Mouse (Mus musculus): ENCODE measurements at regions not wholly inside any gene's neighbourhood (a gene's known extent, or its start where the extent isn't known, plus 50 kb on each side); places are given as distances from the start of the nearest gene placed in this dataset.

GRCm38 (mm10) chr13:83112741-83113140, 391.1 kb upstream of the Mef2c start:
- no peak for DNase-seq

DNA sequence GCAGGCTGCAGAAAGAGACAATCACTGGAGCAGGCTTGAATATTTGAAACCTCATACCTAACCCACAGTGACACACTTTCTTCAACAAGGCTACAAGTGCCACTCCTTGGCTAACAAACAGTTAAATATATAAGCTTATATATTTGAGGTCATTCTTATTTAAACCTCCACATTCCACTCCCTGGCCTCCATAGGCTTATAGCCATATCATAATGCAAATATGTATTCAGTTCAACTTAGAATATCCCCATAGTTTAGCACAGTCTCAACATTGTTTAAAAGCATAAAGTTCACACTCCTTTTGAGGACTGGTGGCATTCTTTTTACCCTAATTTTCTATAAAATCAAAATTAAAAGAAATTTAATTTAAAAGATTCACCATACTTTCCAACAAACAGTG, 390.0 kb upstream of the Mef2c start:
- no peak for DNase-seq

GRCm38 (mm10) chr13:83114401-83114800, 389.4 kb upstream of the Mef2c start:
- DNase-seq, result no peak

DNA sequence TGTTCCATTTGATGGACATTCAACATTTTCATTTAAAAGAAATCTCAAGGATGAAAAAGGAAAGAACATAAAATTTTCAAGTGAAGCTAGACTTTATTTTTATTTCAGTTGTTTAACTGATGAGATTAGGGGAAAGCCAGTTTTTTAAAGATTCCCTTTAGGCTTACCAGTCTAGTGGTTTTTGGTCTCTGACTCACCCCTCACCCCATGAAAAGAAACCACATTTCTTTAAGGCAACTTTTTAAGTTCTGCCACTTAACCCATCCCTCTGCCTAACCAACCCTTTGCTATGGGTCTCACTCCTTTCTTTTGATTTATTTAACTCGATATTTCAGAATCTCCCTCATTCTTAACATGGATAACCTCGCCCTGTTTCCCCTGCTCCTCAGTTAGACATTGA, 388.1 kb upstream of the Mef2c start:
- no peak for DNase-seq

GRCm38 (mm10) chr13:83120343-83120742, 383.5 kb upstream of the Mef2c start:
- DNase-seq, result no peak

DNA sequence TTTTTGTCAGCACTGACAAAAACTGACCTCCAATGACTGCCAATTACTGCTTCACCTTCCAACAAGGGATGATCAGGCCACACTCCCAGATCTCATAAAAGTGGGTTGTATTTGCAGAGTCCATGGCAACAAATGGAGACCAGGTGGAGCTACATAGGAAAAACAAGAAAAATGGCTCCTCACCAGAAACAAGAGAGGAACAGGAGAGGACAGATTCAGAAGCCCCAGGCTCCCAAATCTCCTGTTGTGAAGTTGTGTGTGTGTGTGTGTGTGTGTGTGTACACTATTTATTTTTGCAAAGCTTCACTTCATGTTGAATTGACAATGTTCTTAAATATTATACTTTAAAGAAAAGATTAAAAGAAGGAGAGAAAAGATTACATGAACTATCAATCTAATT, 380.2 kb upstream of the Mef2c start:
- DNase-seq, result no peak

- no peak for DNase-seq
Measured at GRCm38 (mm10) chr13:83124651-83125050, 379.2 kb upstream of the Mef2c start.

DNA sequence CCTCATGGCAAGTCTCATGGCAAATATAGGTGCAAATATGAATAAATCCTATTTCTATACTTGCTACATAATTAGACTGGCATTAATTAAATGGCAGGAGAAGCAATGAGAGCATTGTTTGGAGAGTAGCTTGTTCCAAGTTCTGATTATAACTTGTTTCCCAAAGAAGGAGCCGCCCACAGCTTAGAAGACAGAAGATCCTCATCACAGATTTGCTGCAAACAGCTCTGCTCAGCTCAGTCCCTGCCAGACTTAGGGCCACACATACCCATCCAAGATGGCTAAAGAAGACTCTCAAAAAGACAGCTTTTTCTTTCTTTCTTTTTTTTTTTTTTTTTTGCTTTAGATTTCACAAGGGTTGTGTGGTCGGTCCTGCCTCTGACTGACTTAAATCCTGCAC, 377.4 kb upstream of the Mef2c start:
- DNase-seq, result no peak

DNA sequence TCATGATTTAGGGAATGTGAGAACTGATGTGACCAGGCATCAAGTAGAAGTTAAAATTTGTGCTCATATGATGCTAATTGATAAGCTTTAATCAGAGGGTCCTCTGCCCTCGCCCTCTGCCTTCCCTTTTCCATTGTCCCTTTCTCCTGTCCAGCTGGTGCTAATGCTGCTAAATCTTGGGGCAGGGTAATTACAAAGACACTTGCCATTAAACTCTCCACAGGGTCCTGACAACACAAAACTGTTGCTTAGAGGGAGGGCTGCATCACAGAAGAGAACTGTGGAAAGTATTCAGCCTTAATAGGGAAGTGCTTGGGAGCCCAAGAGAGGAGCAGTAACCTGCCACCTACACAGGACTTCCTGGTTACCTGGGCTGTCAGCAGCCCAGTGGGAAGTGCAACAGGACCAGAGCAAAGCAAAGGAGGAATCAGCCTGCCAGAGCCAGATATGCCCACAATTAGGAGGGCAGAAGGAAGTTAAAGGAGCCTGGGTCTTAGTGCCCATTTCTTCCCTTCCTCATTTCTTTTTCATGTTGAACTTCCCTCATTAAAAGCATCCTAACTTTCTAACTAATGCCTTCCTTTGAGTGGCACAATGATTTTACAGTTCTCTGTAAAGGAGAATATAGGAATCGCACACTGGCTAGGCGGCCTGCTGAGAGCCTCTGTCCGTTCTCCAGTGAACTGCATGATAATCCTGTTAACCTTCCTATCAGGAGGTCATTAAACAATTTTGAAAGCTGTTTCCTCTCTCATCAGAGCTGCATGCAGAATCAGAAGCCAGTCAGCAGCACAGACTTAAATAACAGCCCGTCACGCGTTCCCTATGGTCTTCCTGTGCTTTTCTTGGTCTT, 372.5 kb upstream of the Mef2c start:
- no peak for DNase-seq

GRCm38 (mm10) chr13:83131982-83132354, 371.9 kb upstream of the Mef2c start:
- DNase-seq, result no peak

DNA sequence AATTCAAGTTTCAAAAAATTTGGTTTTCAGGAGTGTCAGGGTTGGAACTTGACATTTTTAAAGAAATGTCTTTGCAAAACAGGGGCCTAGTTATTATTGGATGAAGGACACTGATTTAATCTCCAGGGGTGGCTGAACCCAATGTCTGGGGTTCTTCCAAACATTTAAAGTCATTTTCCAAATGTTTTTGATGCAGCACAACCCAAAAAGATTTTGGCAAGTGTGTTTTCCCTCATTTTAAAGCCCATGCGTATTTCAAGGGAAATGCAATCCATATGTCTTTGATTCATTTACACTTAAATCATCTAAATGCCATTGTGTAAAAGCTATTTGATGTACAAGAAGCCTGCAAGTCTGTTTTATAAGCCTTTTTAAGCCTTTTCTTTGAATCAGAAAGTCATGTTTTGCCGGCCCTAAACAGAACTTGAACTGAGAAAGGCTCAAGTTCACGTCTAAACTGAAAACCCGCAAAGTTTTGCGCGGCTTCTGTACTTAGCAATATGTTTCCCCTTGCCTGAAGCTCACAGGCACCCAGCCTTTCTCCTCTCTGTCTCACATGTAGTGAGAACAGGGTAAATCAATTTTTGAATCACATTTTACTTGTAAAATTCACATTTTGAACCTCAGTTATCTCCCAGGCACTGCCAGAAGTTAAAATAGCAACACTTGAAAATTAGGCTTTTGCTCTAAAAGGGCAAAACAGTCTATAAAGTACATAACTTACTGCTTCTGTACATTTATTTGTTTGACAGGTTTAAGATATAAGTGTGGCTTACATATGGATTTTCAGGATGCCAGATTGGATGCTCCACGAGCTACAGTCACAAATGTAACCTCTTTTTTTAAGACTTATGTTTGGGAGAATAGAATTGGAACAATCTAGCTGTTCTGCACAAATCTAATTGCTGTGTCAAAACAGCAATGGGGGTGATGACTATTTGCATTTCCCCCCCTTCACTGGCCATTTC, 370.9 kb upstream of the Mef2c start:
- DNase-seq, result no peak

DNA sequence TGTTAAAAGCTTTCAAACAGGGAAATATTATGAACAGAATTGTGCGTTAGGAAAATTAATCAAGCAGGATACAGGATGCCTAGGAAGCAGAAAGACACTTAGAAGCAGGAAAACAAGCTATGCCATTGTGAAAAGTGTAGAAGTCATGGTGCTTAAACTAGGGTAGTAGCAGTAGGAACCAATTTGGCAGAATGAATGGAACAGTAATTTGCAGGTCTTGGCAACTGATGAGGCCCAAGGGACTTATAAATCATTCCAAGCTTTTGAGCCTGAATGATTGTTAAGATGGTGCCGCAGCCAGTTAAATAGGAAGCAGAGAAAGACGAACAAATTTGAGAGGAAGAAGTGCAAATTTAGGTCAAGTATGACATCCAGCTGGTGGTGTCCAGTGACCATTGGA, 360.5 kb upstream of the Mef2c start:
- DNase-seq, result no peak

DNA sequence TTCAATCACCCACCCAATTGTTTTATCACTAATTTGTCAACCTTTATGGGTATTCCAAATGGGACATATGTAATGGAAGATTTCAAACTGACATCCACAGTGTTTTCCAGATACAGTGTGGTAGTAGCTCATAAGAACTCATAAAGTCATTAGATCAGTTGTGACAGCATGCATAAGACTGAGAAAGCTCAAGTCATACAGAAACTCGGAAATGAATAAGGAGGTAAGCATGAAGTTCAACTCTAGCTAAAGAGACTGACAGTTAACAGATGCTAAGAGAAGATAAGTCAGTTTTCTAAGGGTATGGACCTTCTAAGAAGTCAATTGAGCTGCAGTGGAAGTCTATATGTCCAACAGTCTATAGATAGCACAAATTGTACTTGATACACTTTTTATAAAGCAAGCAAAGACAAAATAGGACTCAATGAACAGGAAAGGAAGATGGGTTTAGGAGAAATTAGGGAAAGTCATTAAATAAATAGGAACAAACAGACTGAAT, 349.2 kb upstream of the Mef2c start:
- no peak for DNase-seq

DNA sequence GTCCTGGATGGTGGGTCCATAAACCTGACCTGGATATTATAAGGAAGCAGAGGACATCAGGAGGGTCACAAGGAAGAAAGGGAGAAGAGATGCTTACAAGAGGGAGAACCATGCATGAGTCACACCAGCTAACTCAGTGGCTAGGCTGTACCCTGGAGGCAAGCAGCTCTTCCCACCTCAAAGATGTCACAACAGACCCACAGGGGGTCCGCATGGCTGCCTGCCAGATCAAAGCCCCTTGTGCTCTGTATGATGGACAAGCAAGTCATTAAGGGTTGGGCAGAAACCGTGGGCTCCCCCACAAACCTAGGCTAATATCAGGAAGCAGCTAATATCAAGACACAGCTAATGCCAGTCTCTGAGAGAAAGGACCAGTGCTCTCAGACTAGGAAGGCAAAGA, 343.9 kb upstream of the Mef2c start:
- DNase-seq, result no peak

- no peak for DNase-seq
Measured at GRCm38 (mm10) chr13:83162761-83163160, 341.1 kb upstream of the Mef2c start.

DNA sequence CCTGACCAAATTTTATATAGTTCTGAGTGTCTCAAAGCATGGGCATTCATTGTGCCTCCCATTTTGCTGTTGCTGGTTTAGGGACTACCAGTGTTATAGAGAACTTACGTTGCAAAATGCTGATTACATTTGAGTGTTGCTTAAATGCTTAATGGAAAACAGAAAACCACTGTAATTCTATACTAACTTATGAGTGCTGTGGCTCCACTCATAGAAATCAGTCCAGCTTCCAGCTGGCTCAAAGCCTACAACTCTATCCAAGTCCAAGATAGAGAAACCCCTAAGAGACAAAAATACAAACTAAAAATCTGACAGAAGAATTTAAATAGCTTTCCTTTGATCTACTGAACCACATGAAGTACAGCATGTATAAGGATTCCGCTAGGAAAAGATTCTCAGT, 328.7 kb upstream of the Mef2c start:
- no peak for DNase-seq

GRCm38 (mm10) chr13:83201931-83202671, 301.7 kb upstream of the Mef2c start:
- DNase-seq, result no peak

DNA sequence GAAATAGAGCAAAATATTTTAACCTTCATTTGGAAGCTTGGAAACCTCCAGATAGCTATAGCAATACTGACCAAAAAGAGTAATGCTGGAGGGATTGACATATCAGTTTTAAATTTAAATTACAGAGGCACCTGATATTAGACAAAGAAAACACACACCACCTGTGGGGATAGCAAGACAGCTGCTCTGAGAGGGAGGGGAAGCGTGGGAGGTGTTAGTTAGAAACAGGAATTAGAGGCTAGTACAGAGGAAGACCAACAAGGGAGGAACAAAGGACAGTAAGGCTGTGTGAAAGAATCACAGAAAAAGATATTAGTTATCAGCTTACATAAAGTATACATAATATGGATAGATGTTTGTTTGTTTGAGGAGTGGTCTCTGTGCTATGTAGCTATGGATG, 297.2 kb upstream of the Mef2c start:
- no peak for DNase-seq

- no peak for DNase-seq
Measured at GRCm38 (mm10) chr13:83207513-83207912, 296.3 kb upstream of the Mef2c start.

DNA sequence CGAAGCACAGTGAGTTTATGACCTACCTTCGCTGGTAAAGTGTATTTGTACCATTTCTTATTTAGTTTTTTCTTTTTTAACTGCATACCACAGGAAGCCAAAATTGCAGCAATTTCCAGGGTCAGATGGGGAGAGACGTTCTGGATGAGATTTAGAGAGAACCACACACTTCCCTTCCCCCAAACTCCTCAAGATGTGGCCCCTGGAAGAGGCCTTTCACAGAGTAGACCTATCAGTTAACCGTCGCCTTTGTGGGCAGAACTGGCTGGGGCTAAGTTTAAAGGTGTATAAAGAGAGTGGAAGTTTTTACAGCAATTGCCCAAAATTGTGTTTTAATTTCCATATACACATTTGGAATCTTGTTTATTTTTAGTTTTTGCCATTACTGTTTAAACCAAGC, 295.7 kb upstream of the Mef2c start:
- DNase-seq, result no peak

DNA sequence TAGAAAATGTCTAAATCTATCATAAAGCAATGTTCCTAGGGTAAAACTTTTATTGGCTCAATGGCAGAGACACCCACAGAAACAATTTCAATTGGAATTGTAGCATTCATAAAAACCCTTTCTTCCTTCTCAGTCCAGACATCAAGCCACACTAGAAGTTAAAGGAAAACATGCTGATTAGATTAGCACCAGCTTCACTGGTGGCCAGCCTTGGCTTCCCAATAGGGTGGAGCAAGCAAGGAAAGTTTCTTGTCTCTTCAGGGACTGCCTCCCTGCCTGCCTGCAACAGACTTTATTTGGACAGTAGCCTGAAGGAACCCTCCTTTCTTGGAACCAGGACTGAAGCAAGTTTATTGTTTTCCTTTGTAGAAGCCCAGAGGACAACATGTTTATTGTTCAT, 289.0 kb upstream of the Mef2c start:
- DNase-seq, result no peak

GRCm38 (mm10) chr13:83216454-83216853, 287.4 kb upstream of the Mef2c start:
- DNase-seq, result no peak

DNA sequence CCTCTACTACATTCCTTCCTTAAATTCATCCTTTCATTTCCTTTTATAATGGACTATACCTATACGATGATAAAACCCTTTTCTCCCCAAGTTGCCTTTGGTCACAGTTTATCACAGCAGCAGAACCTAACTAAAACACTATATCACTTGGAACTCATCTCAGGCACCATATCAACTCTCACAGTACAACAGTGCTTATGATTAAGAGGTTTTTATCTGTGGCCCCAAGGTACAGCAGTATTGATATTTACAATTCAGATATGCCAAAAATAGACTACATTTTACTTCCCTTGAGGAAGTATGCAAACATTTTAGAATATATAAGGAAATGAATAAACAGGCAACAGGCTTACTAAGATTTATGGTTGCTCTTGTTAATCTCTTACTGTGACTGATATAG, 251.4 kb upstream of the Mef2c start:
- no peak for DNase-seq

All from thymus, postnatal 14 days (tissue).